Mouse (Mus musculus): ENCODE results near the gene Sept9.

The Sept9 gene

GRCm38 (mm10) chr11:117199282-117200175, at the start of gene Sept9:
Sept9 (plus strand) TSS chr11:117199661.
- DNase-seq (ENCODE audit: low spot score) = no peak

- no peak for DNase-seq (ENCODE audit: low spot score)
Measured at GRCm38 (mm10) chr11:117150467-117150966, 48.9 kb upstream of the Sept9 start.

- DNase-seq (ENCODE audit: low spot score) = no peak
Measured at GRCm38 (mm10) chr11:117151461-117151860, 48.0 kb upstream of the Sept9 start.

- DNase-seq (ENCODE audit: low spot score) = no peak
Measured at GRCm38 (mm10) chr11:117152541-117152940, 46.9 kb upstream of the Sept9 start.

- DNase-seq (ENCODE audit: low spot score) = no peak
Measured at GRCm38 (mm10) chr11:117153553-117153952, 45.9 kb upstream of the Sept9 start.

- no peak for DNase-seq (ENCODE audit: low spot score)
Measured at GRCm38 (mm10) chr11:117154088-117154815, 45.2 kb upstream of the Sept9 start.

- DNase-seq (ENCODE audit: low spot score) = no peak
Measured at GRCm38 (mm10) chr11:117156725-117157124, 42.7 kb upstream of the Sept9 start.

- DNase-seq (ENCODE audit: low spot score) = no peak
Measured at GRCm38 (mm10) chr11:117158343-117158742, 41.1 kb upstream of the Sept9 start.

GRCm38 (mm10) chr11:117159257-117159945, 40.1 kb upstream of the Sept9 start:
- DNase-seq (ENCODE audit: low spot score) = no peak

- no peak for DNase-seq (ENCODE audit: low spot score)
Measured at GRCm38 (mm10) chr11:117159946-117160307, 39.5 kb upstream of the Sept9 start.

GRCm38 (mm10) chr11:117160791-117161190, 38.7 kb upstream of the Sept9 start:
- no peak for DNase-seq (ENCODE audit: low spot score)

GRCm38 (mm10) chr11:117161574-117161973, 37.9 kb upstream of the Sept9 start:
- DNase-seq (ENCODE audit: low spot score) = no peak

- DNase-seq (ENCODE audit: low spot score) = no peak
Measured at GRCm38 (mm10) chr11:117163098-117163497, 36.4 kb upstream of the Sept9 start.

GRCm38 (mm10) chr11:117163771-117164170, 35.7 kb upstream of the Sept9 start:
- DNase-seq (ENCODE audit: low spot score) = no peak

- DNase-seq (ENCODE audit: low spot score) = no peak
Measured at GRCm38 (mm10) chr11:117168278-117169087, 31.0 kb upstream of the Sept9 start.

- DNase-seq (ENCODE audit: low spot score) = no peak
Measured at GRCm38 (mm10) chr11:117169088-117169635, 30.3 kb upstream of the Sept9 start.

GRCm38 (mm10) chr11:117169801-117170565, 29.5 kb upstream of the Sept9 start:
- no peak for DNase-seq (ENCODE audit: low spot score)

GRCm38 (mm10) chr11:117174098-117174892, 25.2 kb upstream of the Sept9 start:
- DNase-seq (ENCODE audit: low spot score) = no peak

GRCm38 (mm10) chr11:117174924-117175323, 24.5 kb upstream of the Sept9 start:
- no peak for DNase-seq (ENCODE audit: low spot score)

- no peak for DNase-seq (ENCODE audit: low spot score)
Measured at GRCm38 (mm10) chr11:117175472-117175871, 24.0 kb upstream of the Sept9 start.

Data from ovary, adult 18-20 months (tissue).